Mouse (Mus musculus): Measurements from ENCODE around the gene Haus4. TPM values are rescaled to one million over a fixed set of nuclear protein-coding genes. Genes with fewer than 3 reads are reported as not detected.

Gene Haus4
- polyA plus RNA-seq, 1 experiment from 2014 or later, result 43.1 TPM

DNA sequence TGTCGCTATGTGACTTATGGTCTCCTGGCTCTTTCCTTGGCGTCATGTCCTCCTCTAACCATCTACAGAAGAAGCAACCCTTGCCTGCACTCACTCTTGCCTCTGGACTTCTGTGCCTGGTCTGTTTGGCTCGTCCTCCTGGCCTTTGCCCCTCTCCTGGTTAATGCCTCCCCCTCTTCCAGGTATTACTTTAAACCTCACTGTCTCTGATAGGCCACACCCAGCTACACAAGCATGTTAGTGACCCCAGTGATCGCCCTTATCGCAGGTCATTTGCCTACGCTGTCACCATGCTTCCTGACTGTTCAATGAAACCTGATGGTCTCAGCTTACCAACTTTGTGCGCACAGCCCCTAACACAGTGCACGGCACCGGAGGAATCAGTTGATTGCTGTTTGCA is 28.1 kb upstream of the Haus4 start:
- Histone ChIP-seq H3K36me3 (ENCODE audit: poor library complexity, severe bottlenecking) (peaks cover 30% of the 10 kb centered on the region), H3K4me1 (peaks cover 10% of the 10 kb centered on the region), H3K9ac (no peak overlapping the region), H3K4me2 (no peak overlapping the region), H3K9me3 (replicated peaks) (no peaks in the 10 kb centered on the region), H3K4me3 (no peak overlapping the region), H3K27me3 (no peaks in the 10 kb centered on the region), H3K27ac (no peak overlapping the region)
- 95% methylated on average over 9 of the region's 9 CpGs for WGBS
- ATAC-seq, result no peak

GRCm38 (mm10) chr14:54579638-54580037 is 25.2 kb upstream of the Haus4 start:
- Histone ChIP-seq H3K4me3 (no peak overlapping the region), H3K36me3 (ENCODE audit: poor library complexity, severe bottlenecking) (peaks cover 15% of the 10 kb centered on the region), H3K27me3 (peaks cover 6% of the 10 kb centered on the region), H3K4me2 (no peak overlapping the region), H3K4me1 (peaks cover 36% of the 10 kb centered on the region), H3K9me3 (replicated peaks) (no peaks in the 10 kb centered on the region), H3K27ac (no peak overlapping the region), H3K9ac (0 out of 2 replicates have a peak overlapping the region, but pooled peaks have one; percentile 5)
- 91% methylated on average over 7 of the region's 7 CpGs for WGBS
- ATAC-seq, result no peak

- Histone ChIP-seq H3K4me1 (peaks cover 52% of the 10 kb centered on the region), H3K4me2 (peak overlapping the region; percentile 79), H3K4me3 (peak overlapping the region; percentile 67), H3K9ac (peak overlapping the region; percentile 91), H3K36me3 (ENCODE audit: poor library complexity, severe bottlenecking) (peaks cover 6% of the 10 kb centered on the region), H3K27ac (peak overlapping the region; percentile 78), H3K27me3 (peaks cover 10% of the 10 kb centered on the region), H3K9me3 (replicated peaks) (no peaks in the 10 kb centered on the region)
- 3% methylated on average over 10 of the region's 10 CpGs for WGBS
- ATAC-seq, result peak; percentile 25; the same call in 1 of the 2 replicates
Observed at GRCm38 (mm10) chr14:54578063-54578462, 23.6 kb upstream of the Haus4 start.

DNA sequence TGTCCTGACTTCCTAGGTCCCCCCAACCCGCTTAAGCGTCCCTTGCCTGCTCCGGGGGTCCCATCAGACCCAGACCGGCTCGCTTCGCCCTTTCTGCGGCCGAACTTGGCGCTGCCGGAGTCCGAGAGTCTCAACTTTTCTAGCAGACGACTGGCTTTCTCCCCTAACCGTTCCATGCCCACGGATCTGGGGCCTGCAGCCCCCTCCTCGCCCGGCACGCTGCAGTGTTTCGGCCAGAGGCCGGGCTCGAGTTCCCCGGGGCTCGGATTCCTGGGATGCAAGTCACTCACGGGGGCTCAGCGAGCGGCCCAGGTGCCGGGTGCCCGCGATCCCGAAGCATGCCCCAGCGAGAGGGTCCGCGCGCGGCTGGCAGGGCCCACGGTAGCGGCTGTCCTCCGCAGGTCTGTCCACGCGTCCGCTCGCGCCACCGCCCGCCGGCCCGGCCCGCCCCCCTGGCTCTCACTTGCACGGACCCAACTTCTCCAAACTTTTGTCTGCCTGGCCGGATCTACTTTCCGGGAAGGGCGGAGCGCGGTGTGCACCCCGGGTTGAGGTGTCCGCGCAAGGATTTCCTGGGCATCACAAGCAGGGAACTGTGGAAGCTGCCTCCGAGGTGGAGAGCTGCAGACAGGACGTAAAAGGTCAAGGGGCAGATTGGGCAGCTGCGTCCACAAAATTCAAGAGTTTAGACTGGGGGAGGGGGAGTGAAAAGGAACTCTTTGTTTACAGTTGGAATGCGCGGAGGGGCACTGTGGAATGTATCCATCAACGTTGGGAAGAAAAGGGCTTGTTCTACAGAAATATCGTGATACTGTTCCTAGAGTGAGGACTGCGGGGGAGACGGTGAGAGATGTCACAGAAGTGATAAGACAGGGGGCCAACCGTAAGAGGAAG is 22.9 kb upstream of the Haus4 start, which contains the start of gene Ajuba:
Gene Ajuba, minus strand, starts transcription at position 470 of the 894 bp plus-strand sequence.
- Histone ChIP-seq H3K36me3 (ENCODE audit: poor library complexity, severe bottlenecking) (no peaks in the 10 kb centered on the region), H3K27ac (peak within 1 kb of the TSS; percentile 78), H3K27me3 (peaks cover 10% of the 10 kb centered on the region), H3K4me2 (peak within 1 kb of the TSS; percentile 79), H3K9me3 (replicated peaks) (no peaks in the 10 kb centered on the region), H3K4me1 (peaks cover 59% of the 10 kb centered on the region), H3K4me3 (peak within 1 kb of the TSS; percentile 67), H3K9ac (peak within 1 kb of the TSS; percentile 91)
- under 1% methylated on average over 66 of the region's 66 CpGs for WGBS
- peak; percentile 66 for ATAC-seq

DNA sequence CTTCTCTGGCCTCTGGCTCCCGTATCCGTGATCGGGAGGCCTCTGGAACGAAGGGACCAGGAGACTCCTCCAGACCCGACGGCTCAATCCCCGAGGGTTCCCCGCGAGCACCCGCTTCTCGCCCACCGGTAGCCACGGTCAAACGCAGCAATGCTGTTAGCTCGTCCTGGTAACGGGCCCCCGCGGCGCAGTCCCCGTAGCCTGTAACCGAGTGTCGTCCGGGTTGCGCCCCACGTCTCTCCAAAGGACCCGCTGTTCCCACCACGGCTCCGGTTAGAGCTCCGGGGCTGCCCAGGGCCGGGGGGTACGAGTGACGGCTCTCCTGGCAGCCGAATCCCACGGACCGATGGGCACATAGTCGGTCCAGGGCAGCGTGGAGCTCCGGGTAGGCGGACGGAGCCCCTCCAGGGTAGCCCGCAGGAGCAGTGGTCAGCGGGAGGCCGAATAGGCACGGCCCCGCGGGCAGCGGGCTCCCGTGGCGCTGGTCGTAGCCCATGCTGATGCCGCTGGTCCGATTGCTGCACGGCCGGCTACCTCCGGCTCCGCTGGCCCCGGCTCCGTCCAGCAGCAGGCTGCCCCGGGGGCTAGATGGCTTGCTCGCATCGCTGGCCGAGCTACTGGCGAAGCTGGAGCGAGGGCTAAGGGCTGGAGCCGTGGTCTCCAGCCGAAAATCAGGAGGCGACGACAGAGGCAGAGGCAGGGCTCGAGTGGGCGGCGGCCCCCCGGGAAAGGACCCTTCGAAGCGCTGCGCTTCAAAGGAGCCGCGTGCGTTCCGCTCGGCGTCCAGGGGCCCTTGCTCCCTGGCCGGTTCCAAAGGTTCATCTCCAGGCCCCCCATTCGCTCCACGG is 22.0 kb upstream of the Haus4 start:
- Histone ChIP-seq H3K4me1 (peaks cover 68% of the 10 kb centered on the region), H3K9me3 (replicated peaks) (no peaks in the 10 kb centered on the region), H3K9ac (peak overlapping the region; percentile 91), H3K36me3 (ENCODE audit: poor library complexity, severe bottlenecking) (peaks cover 5% of the 10 kb centered on the region), H3K27me3 (peaks cover 10% of the 10 kb centered on the region), H3K4me3 (peak overlapping the region; percentile 67), H3K4me2 (peak overlapping the region; percentile 79), H3K27ac (peak overlapping the region; percentile 78)
- no peak for ATAC-seq
- WGBS, result under 1% methylated on average over 83 of the region's 84 CpGs

DNA sequence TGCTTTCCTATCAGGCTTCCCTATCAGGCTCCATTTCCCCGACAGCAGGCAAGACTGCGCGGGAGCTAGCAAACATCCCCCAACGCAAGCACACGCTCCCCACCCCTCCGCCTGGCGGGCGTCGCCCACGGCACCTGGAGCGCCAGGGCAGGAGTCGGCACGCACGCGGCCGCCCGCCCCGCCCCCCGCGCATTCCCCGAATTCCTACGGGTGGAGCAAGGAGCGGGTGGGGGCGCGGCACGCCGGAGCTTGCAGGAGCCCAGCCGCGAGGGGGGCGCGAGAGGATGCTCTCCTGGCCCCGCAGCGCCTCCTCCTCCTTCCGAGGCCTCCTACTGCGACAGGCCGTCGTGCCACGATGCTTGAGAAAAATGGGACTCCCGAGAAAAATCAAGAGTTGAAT is 21.2 kb upstream of the Haus4 start:
- 0 out of 2 replicates have a peak, but pooled peaks have one; percentile 1 for ATAC-seq
- Histone ChIP-seq H3K4me3 (peak overlapping the region; percentile 67), H3K36me3 (ENCODE audit: poor library complexity, severe bottlenecking) (peaks cover 11% of the 10 kb centered on the region), H3K9ac (peak overlapping the region; percentile 91), H3K4me2 (peak overlapping the region; percentile 79), H3K4me1 (peaks cover 68% of the 10 kb centered on the region), H3K9me3 (replicated peaks) (no peaks in the 10 kb centered on the region), H3K27me3 (peaks cover 10% of the 10 kb centered on the region), H3K27ac (no peak overlapping the region)
- 0% methylated on average over 23 of the region's 39 CpGs for WGBS

DNA sequence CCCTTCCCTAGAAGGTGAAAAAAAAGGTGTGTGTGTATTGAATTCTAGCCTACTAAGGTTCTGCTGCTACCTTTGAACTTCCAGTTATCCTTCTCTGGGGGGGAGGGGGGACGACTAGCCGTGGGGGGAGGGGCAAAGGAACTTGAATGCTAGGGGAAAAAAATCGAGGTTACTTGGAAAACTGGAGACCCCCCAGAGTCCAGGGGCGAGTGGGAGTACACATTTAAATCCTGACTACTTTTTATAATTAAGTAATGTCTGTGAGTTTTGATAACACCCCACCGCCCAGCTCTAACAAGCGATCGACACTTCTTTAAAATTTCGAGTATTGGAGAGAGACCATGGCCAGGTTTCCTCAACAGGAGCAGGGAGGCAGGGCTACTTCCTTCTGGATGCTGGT is 20.6 kb upstream of the Haus4 start:
- Histone ChIP-seq H3K9ac (peak overlapping the region; percentile 91), H3K27ac (peak overlapping the region; percentile 70; the same call in 1 of the 2 replicates), H3K4me1 (peaks cover 71% of the 10 kb centered on the region), H3K4me2 (peak overlapping the region; percentile 79), H3K36me3 (ENCODE audit: poor library complexity, severe bottlenecking) (peaks cover 16% of the 10 kb centered on the region), H3K9me3 (replicated peaks) (no peaks in the 10 kb centered on the region), H3K27me3 (peaks cover 10% of the 10 kb centered on the region), H3K4me3 (peak overlapping the region; percentile 67)
- ATAC-seq, result no peak
- under 1% methylated on average over 8 of the region's 8 CpGs for WGBS

DNA sequence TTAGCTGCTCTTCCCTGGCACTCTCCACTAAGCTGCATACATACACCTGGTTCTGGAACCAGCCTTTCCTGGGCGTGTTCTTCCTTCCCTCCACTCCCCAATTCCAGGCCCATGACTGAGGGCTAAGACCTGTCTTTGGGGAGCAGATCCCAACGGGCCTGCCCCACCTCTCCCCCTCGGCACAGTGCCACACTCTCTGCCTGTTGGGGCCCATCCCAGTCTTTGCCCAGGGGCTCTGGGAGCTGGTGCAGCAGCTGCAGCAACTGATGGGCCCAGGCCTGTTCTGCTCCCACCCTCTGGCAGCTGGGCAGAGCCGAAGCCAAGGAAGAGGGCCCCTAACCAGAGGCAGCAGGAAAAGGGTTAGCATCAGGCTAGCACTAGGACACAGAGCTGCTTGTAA is 19.8 kb upstream of the Haus4 start:
- H3K9ac ChIP-seq, result peak overlapping the region; percentile 91
- 6% methylated on average over 4 of the region's 4 CpGs for WGBS
- peak overlapping the region; percentile 67 for H3K4me3 ChIP-seq
- H3K27me3 ChIP-seq, result peaks cover 10% of the 10 kb centered on the region
- H3K27ac ChIP-seq, result peak overlapping the region; percentile 70
- H3K4me1 ChIP-seq, result peaks cover 79% of the 10 kb centered on the region
- peaks cover 23% of the 10 kb centered on the region for H3K36me3 ChIP-seq (ENCODE audit: poor library complexity, severe bottlenecking)
- peak overlapping the region; percentile 79 for H3K4me2 ChIP-seq
- no peaks in the 10 kb centered on the region for H3K9me3 ChIP-seq (replicated peaks)
- ATAC-seq, result peak; percentile 6; the same call in 1 of the 2 replicates

GRCm38 (mm10) chr14:54572790-54573736 is 18.6 kb upstream of the Haus4 start:
- Histone ChIP-seq H3K4me2 (peak overlapping the region; percentile 79), H3K4me1 (peaks cover 74% of the 10 kb centered on the region), H3K27me3 (peaks cover 10% of the 10 kb centered on the region), H3K9me3 (replicated peaks) (no peaks in the 10 kb centered on the region), H3K9ac (peak overlapping the region; percentile 91), H3K36me3 (ENCODE audit: poor library complexity, severe bottlenecking) (peaks cover 33% of the 10 kb centered on the region), H3K27ac (peak overlapping the region; percentile 81), H3K4me3 (peak overlapping the region; percentile 67)
- peak; percentile 50 for ATAC-seq
- 2% methylated on average over 14 of the region's 14 CpGs for WGBS

- H3K4me3 ChIP-seq, result peak overlapping the region; percentile 67
- peak overlapping the region; percentile 81 for H3K27ac ChIP-seq
- H3K4me1 ChIP-seq, result peaks cover 67% of the 10 kb centered on the region
- WGBS, result 29% methylated on average over 4 of the region's 4 CpGs
- H3K36me3 ChIP-seq (ENCODE audit: poor library complexity, severe bottlenecking), result peaks cover 41% of the 10 kb centered on the region
- H3K9me3 ChIP-seq (replicated peaks), result no peaks in the 10 kb centered on the region
- ATAC-seq, result no peak
- H3K27me3 ChIP-seq, result peaks cover 7% of the 10 kb centered on the region
- H3K4me2 ChIP-seq, result peak overlapping the region; percentile 79
- peak overlapping the region; percentile 57 for H3K9ac ChIP-seq
Observed at GRCm38 (mm10) chr14:54572122-54572521, 17.7 kb upstream of the Haus4 start.

Measured in forebrain, embryonic 13.5 days (tissue).